Mouse (Mus musculus) neural tube, embryonic 12.5 days (tissue): ENCODE measurements around the gene Pex5l. TPM values are rescaled to one million over a fixed set of nuclear protein-coding genes. Genes with fewer than 3 reads are reported as not detected.
A peak's percentile ranks its signal among the peaks of the same experiment; 100 is the strongest.

Experiments
- ATAC-seq: fragments of 200-750 bp; cut with Nextera tagmentation; 2 replicates; pipeline ENCODE4 v1.8.0; 2017; ENCODE audit warnings: low read depth, mild to moderate bottlenecking, moderate TSS enrichment, moderate library complexity; ENCODE audit not compliant: low FRiP score
- H3K27ac ChIP-seq: fragments of 300-500 bp; sonication (generic); 2 replicates; pipeline ENCODE4 v1.5.1; 2016
- H3K27me3 ChIP-seq: fragments of 300-500 bp; sonication (generic); replicated peaks from 2 replicates; pipeline ENCODE4 v1.6.1; 2016; ENCODE audit warnings: mild to moderate bottlenecking
- H3K36me3 ChIP-seq: fragments of 300-500 bp; sonication (generic); 2 replicates; pipeline ENCODE4 v1.6.1; 2016; ENCODE audit warnings: mild to moderate bottlenecking
- H3K4me1 ChIP-seq: fragments of 300-500 bp; sonication (generic); 2 replicates; pipeline ENCODE4 v1.6.1; 2016
- H3K4me2 ChIP-seq: fragments of 300-500 bp; sonication (generic); replicated peaks from 2 replicates; pipeline ENCODE4 v1.6.1; 2016; ENCODE audit warnings: mild to moderate bottlenecking
- H3K4me3 ChIP-seq: fragments of 300-500 bp; sonication (generic); 2 replicates; pipeline ENCODE4 v1.5.1; 2016
- H3K9ac ChIP-seq: fragments of 300-500 bp; sonication (generic); 2 replicates; pipeline ENCODE4 v1.6.1; 2016; ENCODE audit warnings: mild to moderate bottlenecking
- H3K9me3 ChIP-seq: fragments of 300-500 bp; sonication (generic); 2 replicates; pipeline ENCODE4 v1.6.1; 2016; ENCODE audit warnings: mild to moderate bottlenecking
- WGBS: fragments of 180-500 bp; shearing (Covaris S2); methylation state at CpG from one replicate; pipeline ENCODE4 v1.1.7; 2016; 5-methylcytosine and 5-hydroxymethylcytosine counted together
- polyA plus RNA-seq: library from polyadenylated mRNA; unstranded; fragments of >200 nt; fragmentation: Nextera tagmentation; extraction: Ambion mirVana; gene quantifications from 2 replicates; pipeline ENCODE4 v1.2.1, GENCODE M21; 2016

Gene Pex5l
- polyA plus RNA-seq, 1 experiment from 2014 or later: 5.4 TPM

DNA sequence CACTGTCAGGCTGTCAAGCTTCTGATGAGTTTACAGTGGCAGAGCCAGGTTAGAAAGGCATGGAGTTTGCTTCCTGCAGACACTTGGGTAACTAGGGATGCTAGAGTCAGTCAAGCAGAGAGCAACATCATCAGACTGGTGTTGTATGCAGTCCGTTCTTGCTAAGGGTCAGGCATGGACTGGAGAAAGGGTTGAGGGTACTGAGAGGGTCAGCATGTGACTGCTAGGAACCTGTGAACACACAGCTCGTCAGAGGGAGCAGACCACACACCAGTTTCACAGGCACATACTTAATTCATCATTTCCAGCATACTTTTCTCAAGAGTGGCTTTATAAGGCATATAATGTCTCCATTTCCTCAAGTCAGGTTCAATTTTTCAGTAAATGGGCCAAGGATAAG lies 53.6 kb downstream of the Pex5l start:
- Histone ChIP-seq H3K27ac (no peak overlapping the region), H3K36me3 (no peaks in the 10 kb centered on the region), H3K4me1 (peaks cover 4% of the 10 kb centered on the region; the same call in 1 of the 2 replicates), H3K4me2 (peak overlapping the region; percentile 50), H3K9me3 (no peaks in the 10 kb centered on the region), H3K27me3 (no peaks in the 10 kb centered on the region), H3K9ac (no peak overlapping the region), H3K4me3 (no peak overlapping the region)
- peak; percentile 38; the same call in 1 of the 2 replicates for ATAC-seq
- 50% methylated on average over 2 of the region's 2 CpGs for WGBS

DNA sequence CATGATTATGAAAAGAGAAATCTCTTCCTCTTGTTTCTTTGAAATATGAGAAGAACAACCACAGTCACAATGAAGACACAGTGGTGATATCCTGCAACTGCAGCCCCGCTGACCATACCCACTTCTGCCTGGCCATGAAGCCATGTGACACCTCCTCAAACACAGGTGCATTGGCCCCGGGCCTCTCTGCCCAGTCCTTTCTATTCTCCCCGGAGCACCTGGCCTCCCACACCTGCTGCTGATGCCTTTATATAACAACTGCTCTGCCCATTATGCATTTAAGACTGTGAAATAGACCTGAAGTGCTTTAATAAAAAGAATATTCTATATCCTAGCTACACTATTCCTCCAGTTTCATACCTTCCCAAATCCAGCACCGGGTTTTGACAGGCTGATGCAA lies 54.8 kb downstream of the Pex5l start:
- ATAC-seq: no peak
- Histone ChIP-seq H3K4me2 (no peak overlapping the region), H3K9ac (no peak overlapping the region), H3K4me3 (no peak overlapping the region), H3K4me1 (peaks cover 4% of the 10 kb centered on the region; the same call in 1 of the 2 replicates), H3K27ac (no peak overlapping the region), H3K27me3 (no peaks in the 10 kb centered on the region), H3K36me3 (no peaks in the 10 kb centered on the region), H3K9me3 (no peaks in the 10 kb centered on the region)
- 81% methylated on average over 4 of the region's 4 CpGs for WGBS

- no peak overlapping the region for H3K4me3 ChIP-seq
- no peaks in the 10 kb centered on the region for H3K9me3 ChIP-seq
- no peaks in the 10 kb centered on the region for H3K27me3 ChIP-seq
- no peaks in the 10 kb centered on the region for H3K4me1 ChIP-seq
- no peaks in the 10 kb centered on the region for H3K36me3 ChIP-seq
- no peak overlapping the region; the same call in 1 of the 2 replicates for H3K4me2 ChIP-seq
- H3K9ac ChIP-seq: no peak overlapping the region
- H3K27ac ChIP-seq: no peak overlapping the region
- WGBS: 36% methylated on average over 8 of the region's 8 CpGs
- ATAC-seq: no peak
Measured at GRCm38 (mm10) chr3:33082806-33083338, 60.2 kb downstream of the Pex5l start.

DNA sequence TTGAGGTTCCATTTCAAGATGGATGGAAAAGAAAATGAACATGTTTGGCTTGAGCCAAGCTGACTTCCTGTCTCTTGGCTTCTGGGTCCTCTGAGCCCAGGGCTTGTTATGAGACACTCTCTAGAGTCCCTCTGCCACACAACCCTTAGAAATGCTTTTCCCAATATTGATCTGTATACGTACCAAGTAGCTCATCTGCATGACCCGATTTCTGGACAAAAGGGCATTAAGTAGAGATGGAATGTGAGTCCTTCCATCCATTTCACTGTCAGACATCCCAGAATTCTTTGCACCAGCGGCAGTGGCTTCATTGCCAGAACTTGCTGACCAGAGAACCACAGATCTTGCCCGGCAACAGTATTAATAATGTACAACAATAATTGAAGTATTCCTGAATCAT lies 61.3 kb downstream of the Pex5l start:
- Histone ChIP-seq H3K9me3 (no peaks in the 10 kb centered on the region), H3K4me1 (no peaks in the 10 kb centered on the region), H3K4me3 (no peak overlapping the region), H3K36me3 (no peaks in the 10 kb centered on the region), H3K27me3 (no peaks in the 10 kb centered on the region), H3K4me2 (no peak overlapping the region), H3K27ac (no peak overlapping the region), H3K9ac (no peak overlapping the region)
- ATAC-seq: no peak
- WGBS: 85% methylated on average over 4 of the region's 4 CpGs

DNA sequence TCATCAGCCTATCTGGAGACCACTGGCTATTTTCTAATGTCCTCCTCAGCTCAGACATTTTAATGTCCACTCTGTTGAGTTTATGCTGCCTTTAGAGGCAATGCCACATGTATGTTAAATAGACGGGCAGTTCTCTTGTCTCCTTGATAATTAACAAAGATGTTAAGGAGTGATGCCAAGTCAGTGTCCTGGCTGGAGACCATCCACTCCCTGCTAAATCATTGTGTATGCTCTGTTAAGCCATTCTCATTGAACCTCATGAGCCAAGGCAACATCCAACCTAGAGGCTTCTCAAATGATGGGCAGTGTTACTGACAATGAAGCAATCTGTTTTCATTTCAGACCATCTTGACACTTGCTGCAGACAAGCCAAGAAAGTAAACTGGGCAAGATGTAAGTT lies 63.4 kb downstream of the Pex5l start:
- H3K4me3 ChIP-seq: no peak overlapping the region
- no peak overlapping the region for H3K4me2 ChIP-seq
- H3K36me3 ChIP-seq: no peaks in the 10 kb centered on the region
- no peaks in the 10 kb centered on the region for H3K4me1 ChIP-seq
- WGBS: 95% methylated on average over 1 of the region's 1 CpGs
- no peak overlapping the region for H3K9ac ChIP-seq
- no peaks in the 10 kb centered on the region for H3K9me3 ChIP-seq
- H3K27me3 ChIP-seq: no peaks in the 10 kb centered on the region
- no peak for ATAC-seq
- no peak overlapping the region for H3K27ac ChIP-seq

- no peak for ATAC-seq
- H3K27me3 ChIP-seq: no peaks in the 10 kb centered on the region
Measured at GRCm38 (mm10) chr3:33079171-33079570, 63.9 kb downstream of the Pex5l start.

DNA sequence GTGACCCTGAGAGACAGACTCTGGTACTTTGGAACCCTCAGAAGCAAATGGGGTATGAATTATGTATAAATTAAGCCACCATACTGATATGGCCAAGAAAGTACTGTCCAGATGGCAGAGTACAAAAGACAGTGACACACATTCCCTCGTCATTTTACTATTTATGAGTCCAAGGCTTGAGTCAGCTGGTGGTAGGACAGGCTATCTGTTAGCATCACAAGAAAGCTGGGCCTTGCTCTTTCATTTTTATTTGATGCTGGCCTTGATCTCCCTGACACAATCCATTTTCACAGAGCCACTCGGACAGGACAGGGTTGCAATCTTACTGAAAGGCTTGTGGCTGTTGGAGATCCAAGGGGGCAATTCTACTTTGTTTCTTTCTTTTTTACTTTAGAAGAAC lies 67.4 kb downstream of the Pex5l start:
- no peak for ATAC-seq
- Histone ChIP-seq H3K27ac (no peak overlapping the region), H3K4me1 (no peaks in the 10 kb centered on the region), H3K36me3 (no peaks in the 10 kb centered on the region), H3K27me3 (no peaks in the 10 kb centered on the region), H3K4me2 (no peak overlapping the region), H3K9ac (no peak overlapping the region), H3K9me3 (no peaks in the 10 kb centered on the region), H3K4me3 (no peak overlapping the region)
- WGBS: 64% methylated on average over 2 of the region's 2 CpGs

More at GRCm38 (mm10) chr3:33079171-33079570, 63.9 kb downstream of the Pex5l start:
- Histone ChIP-seq H3K4me1 (no peaks in the 10 kb centered on the region), H3K4me3 (no peak overlapping the region), H3K4me2 (no peak overlapping the region), H3K9me3 (no peaks in the 10 kb centered on the region), H3K27ac (no peak overlapping the region), H3K9ac (no peak overlapping the region), H3K36me3 (no peaks in the 10 kb centered on the region)
- 80% methylated on average over 3 of the region's 3 CpGs for WGBS

DNA sequence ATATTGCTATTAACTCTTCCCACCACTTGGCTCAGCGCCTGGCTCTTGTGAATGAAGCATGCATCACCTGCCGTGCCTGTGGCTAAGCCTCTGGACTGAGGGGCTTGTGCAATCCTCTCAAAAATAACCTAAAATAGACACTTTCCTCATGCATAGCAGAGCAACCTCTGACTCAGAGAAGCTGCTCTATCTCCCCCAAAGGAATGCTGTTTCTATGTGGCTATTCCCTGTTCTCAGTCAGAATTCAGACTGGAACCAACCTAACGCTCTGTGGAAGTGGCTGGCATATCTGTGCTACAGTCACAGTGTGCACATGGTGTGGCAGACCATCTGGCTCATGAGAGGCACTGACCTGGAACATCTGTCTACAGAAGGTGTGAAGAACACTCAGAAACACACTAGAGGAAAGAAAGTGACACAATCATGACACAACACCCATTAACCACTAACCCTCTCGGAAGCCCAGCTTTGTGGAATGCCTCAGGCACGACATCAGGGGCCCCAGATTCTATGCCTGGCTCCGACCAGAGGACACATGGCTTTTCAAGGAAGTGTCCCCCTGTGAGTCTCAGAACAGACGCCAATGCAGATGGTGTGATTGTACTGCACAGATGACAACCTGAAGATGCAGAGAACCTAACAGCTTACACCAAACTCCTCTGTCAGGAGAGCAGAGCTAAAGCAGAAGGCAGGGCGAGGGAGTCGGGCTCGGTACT lies 68.6 kb downstream of the Pex5l start:
- H3K36me3 ChIP-seq: no peaks in the 10 kb centered on the region
- WGBS: 71% methylated on average over 10 of the region's 10 CpGs
- no peak overlapping the region for H3K9ac ChIP-seq
- no peaks in the 10 kb centered on the region for H3K27me3 ChIP-seq
- no peaks in the 10 kb centered on the region for H3K9me3 ChIP-seq
- no peak overlapping the region for H3K27ac ChIP-seq
- H3K4me2 ChIP-seq: no peak overlapping the region
- no peaks in the 10 kb centered on the region for H3K4me1 ChIP-seq
- H3K4me3 ChIP-seq: no peak overlapping the region
- no peak for ATAC-seq

GRCm38 (mm10) chr3:33073905-33074265 lies 69.2 kb downstream of the Pex5l start:
- H3K9ac ChIP-seq: no peak overlapping the region
- no peaks in the 10 kb centered on the region for H3K9me3 ChIP-seq
- no peaks in the 10 kb centered on the region for H3K36me3 ChIP-seq
- no peak overlapping the region for H3K4me2 ChIP-seq
- WGBS: 73% methylated on average over 1 of the region's 1 CpGs
- no peaks in the 10 kb centered on the region for H3K27me3 ChIP-seq
- no peak overlapping the region for H3K4me3 ChIP-seq
- no peak overlapping the region for H3K27ac ChIP-seq
- ATAC-seq: no peak
- H3K4me1 ChIP-seq: no peaks in the 10 kb centered on the region

- no peak overlapping the region for H3K27ac ChIP-seq
- H3K9ac ChIP-seq: no peak overlapping the region
- WGBS: 94% methylated on average over 6 of the region's 6 CpGs
- no peaks in the 10 kb centered on the region for H3K27me3 ChIP-seq
- H3K4me1 ChIP-seq: no peaks in the 10 kb centered on the region
- H3K9me3 ChIP-seq: no peaks in the 10 kb centered on the region
- no peak overlapping the region for H3K4me2 ChIP-seq
- ATAC-seq: no peak
- no peak overlapping the region for H3K4me3 ChIP-seq
- no peaks in the 10 kb centered on the region for H3K36me3 ChIP-seq
Measured at GRCm38 (mm10) chr3:33070771-33071170, 72.3 kb downstream of the Pex5l start.

GRCm38 (mm10) chr3:33068146-33068545 lies 74.9 kb downstream of the Pex5l start:
- no peaks in the 10 kb centered on the region for H3K36me3 ChIP-seq
- H3K9ac ChIP-seq: no peak overlapping the region
- H3K4me2 ChIP-seq: no peak overlapping the region
- ATAC-seq: no peak
- H3K9me3 ChIP-seq: no peaks in the 10 kb centered on the region
- H3K27me3 ChIP-seq: no peaks in the 10 kb centered on the region
- H3K4me1 ChIP-seq: peaks cover 11% of the 10 kb centered on the region; the same call in 1 of the 2 replicates
- WGBS: 70% methylated on average over 5 of the region's 5 CpGs
- no peak overlapping the region for H3K27ac ChIP-seq
- no peak overlapping the region for H3K4me3 ChIP-seq

DNA sequence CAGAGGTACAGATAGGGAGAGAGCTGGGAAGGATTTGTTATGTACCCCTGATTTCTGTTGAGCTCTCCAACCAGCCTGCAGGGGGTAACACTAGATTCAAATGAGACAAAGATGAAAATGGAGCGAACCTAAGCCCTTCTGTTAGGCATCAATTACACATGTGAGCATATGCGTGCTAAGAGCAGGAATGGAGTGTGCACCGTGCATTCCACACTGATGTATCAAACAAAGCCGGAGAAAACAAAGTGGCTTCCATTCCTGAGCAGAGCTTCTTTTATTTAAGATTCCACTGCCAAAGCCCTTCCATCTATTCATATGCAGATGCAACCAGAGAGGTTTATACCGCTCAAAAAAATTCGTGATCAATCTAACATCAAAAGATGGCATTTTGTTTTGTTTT lies 79.5 kb downstream of the Pex5l start:
- H3K4me2 ChIP-seq: no peak overlapping the region
- no peak for ATAC-seq

GRCm38 (mm10) chr3:33061428-33061827 lies 81.6 kb downstream of the Pex5l start:
- WGBS: 14% methylated on average over 2 of the region's 2 CpGs

More for the DNA sequence above, 79.5 kb downstream of the Pex5l start:
- H3K9me3 ChIP-seq: no peaks in the 10 kb centered on the region
- H3K4me1 ChIP-seq: peaks cover 30% of the 10 kb centered on the region
- WGBS: 22% methylated on average over 6 of the region's 6 CpGs
- no peaks in the 10 kb centered on the region for H3K36me3 ChIP-seq
- H3K9ac ChIP-seq: no peak overlapping the region
- H3K27me3 ChIP-seq: no peaks in the 10 kb centered on the region
- H3K4me3 ChIP-seq: no peak overlapping the region
- no peak overlapping the region for H3K27ac ChIP-seq

More at GRCm38 (mm10) chr3:33061428-33061827, 81.6 kb downstream of the Pex5l start:
- H3K36me3 ChIP-seq: no peaks in the 10 kb centered on the region
- H3K4me3 ChIP-seq: no peak overlapping the region
- peaks cover 30% of the 10 kb centered on the region for H3K4me1 ChIP-seq
- H3K4me2 ChIP-seq: peak overlapping the region; percentile 5; the same call in 1 of the 2 replicates
- H3K9me3 ChIP-seq: no peaks in the 10 kb centered on the region
- H3K27me3 ChIP-seq: no peaks in the 10 kb centered on the region
- H3K27ac ChIP-seq: no peak overlapping the region
- peak; percentile 69 for ATAC-seq
- H3K9ac ChIP-seq: no peak overlapping the region
